Mouse (Mus musculus) heart, adult 2 months (tissue): ENCODE data around the gene Eln.
A peak's percentile ranks its signal among the peaks of the same experiment; 100 is the strongest.

Source experiments
- EP300 ChIP-seq: fragments of 200-500 bp; IDR thresholded peaks from 2 replicates; pipeline ENCODE4 v1.6.1; 2011; ENCODE audit warnings: low read depth, low read length, control low read depth; ENCODE audit not compliant: insufficient read depth
- POLR2A ChIP-seq: fragments of 200-500 bp; IDR thresholded peaks from 2 replicates; pipeline ENCODE4 v1.6.1; 2011; ENCODE audit warnings: mild to moderate bottlenecking, low read depth, low read length, control low read depth; ENCODE audit not compliant: insufficient read depth

DNA sequence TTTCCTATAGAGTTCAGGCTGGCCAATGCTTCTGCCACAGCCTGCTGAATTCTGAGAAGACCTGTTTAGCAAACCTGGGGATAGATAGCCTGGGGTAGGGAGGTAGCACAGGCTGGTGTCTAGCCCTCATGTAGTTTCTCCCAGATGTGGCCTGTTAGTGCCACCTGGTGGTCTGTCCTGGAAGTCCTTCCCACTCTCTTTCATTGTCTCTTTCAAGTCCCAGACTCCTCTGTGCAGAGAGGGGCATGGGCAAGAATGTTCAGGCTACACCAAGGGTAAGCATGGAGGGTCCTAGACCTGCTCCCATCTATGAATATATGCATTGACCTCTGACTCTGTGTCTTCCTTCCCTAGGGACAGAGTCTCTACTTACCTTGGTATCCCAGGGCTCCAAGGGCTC is 43.0 kb downstream of the Eln start:
- TF ChIP-seq EP300, result peak; percentile 91
- TF ChIP-seq POLR2A, result no peak
